Mouse (Mus musculus) yolk sac, embryonic 10.5 days (tissue): Measurements from ENCODE around the gene Alb.

ENCODE experiments used
- DNase-seq: peaks from one replicate; pipeline ENCODE4 v3.0.0-alpha.2; 2017; ENCODE audit warnings: low spot score

Alb gene

DNA sequence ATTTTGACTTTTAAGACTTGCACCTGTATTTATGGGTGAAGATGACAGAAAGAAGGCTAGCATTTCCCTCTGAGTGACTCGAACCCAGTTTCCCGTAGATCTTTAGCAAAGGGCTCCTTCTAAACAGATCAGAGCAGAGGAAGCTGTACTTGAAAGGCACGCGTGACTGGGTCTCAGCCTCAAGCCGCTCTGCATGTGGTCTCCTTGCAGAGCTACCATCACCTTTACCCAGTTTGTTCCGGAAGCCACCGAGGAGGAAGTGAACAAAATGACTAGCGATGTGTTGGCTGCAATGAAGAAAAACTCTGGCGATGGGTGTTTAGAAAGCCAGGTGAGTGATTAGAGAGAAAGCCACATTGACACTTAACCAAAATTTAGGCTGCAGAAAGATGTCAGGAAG lies 31.7 kb downstream of the Alb start:
- peak; percentile 71 for DNase-seq

DNA sequence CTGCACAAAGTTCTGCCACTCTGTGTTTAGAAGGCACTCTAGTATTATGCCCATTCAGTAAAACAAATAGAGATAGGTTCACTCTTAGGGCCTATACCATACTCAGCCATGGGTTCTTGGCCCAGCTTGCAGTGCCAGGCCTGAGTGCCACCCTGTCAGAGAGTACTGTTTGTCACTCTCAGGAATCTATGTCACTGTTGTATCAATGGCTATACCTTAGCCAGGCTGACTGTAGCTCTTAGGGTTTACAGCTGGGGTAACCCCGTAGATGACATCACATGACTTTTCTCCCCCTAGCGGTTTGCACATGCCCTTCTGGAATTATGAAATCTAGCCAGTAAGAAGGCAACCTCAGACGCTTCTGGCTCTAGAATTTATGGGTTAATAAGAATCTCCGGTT lies 33.6 kb downstream of the Alb start:
- DNase-seq = peak; percentile 78

DNA sequence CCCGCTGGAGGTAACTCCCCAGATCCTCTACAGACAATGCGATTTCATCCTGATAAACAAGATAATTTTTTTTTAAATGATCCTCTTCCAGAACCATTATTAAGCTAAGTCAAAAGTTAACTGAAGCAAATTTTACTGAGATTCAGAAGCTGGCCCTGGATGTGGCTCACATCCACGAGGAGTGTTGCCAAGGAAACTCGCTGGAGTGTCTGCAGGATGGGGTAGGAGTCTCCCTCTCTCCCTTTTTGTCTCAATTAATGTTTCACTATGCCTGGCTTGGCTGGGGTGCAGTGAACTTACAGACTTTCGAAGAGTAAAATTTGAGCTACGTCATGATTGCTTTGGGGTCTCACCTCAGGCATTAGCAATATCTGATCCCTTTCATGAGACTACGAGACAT lies 38.8 kb downstream of the Alb start:
- peak; percentile 68 for DNase-seq

DNA sequence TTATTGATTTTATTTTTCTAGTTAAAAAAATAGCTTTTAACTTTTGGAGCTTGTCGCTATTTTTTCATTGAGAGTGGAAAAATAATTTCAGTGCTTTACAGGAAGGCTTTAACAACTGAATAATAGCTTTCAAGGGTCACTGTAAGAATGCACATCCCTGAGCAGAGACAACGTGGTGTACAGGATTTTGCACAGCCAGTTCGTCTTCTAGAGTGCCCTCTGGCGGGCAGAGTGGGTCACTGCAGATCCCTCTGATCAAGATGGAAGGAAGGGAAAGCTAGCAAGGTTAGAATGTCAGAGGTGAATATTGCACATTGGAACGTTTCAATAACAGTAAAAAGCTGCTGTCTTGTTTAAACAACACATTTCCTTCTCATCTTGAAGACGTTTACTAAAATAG lies 40.0 kb downstream of the Alb start:
- peak; percentile 79 for DNase-seq

DNA sequence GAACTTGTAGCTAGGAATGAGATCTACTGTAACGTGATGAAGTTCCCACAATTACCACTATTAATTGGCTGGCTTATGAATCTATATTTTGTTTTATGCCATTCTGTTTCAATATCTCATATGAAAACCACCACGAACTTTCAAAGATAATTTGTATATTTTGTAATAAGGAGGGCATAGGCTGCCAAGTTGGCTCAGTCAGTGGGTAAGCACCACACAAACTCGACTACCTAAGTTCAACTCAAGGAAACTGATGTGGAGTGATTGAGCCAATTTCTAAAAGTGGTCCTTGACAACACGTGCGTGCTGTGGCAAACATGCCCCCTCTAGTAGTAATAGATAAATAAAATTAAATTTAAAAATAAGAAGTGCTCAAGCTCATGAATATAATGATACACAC lies 41.1 kb downstream of the Alb start:
- peak; percentile 53 for DNase-seq

DNA sequence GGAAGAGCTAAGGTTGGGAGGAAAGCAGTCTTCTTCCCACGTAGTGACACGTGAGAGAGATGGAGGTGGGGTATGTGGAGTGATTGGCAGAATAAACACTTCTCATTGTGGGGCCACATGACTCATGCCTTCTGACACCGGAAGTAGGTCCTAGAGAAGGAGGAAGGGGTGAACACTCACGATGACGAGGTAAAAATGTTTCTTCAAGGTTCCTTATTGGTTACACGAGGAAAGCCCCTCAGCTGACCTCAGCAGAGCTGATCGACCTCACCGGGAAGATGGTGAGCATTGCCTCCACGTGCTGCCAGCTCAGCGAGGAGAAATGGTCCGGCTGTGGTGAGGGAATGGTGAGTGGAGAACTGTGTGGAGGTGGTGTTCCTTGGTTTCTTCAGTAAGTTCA lies 44.0 kb downstream of the Alb start:
- DNase-seq = peak; percentile 77

GRCm38 (mm10) chr5:90506507-90506906 lies 45.8 kb downstream of the Alb start:
- peak; percentile 68 for DNase-seq

- peak; percentile 81 for DNase-seq
Measured at GRCm38 (mm10) chr5:90507411-90507949, 46.8 kb downstream of the Alb start.

- peak; percentile 86 for DNase-seq
Measured at GRCm38 (mm10) chr5:90509828-90510592, 49.3 kb downstream of the Alb start.

GRCm38 (mm10) chr5:90512288-90512955 lies 51.7 kb downstream of the Alb start:
- peak; percentile 13 for DNase-seq

DNA sequence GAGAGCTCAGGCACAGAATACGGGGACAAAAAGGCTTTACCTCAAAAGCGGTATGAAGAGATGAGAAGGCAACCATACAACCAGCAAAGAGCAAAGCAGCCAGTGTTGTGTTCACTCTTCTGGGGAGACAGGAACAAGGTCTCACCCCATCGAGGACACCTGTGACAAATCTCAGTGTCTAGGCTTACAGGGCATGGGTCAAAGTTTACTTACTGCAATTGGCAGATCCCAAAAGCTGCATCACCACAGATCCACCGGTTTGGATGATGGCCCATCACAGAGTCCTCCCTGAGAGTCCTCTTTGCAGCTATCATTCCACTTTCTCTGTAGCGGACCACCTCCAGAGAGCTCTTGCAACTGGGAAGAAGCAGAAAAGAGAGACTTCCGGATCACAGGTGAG lies 54.9 kb downstream of the Alb start:
- no peak for DNase-seq

- DNase-seq = peak; percentile 45
Measured at GRCm38 (mm10) chr5:90518356-90519100, 57.8 kb downstream of the Alb start, which contains the start of gene Afm. Gene Afm (plus strand): TSS chr5:90518932.
